Mouse (Mus musculus) ES-E14 (cell line): ENCODE results near the gene Sema3f.

ENCODE experiments used
- CHD2 ChIP-seq: IDR thresholded peaks from 2 replicates; pipeline ENCODE4 v1.6.1; 2014; ENCODE audit warnings: mild to moderate bottlenecking, low read depth, low read length, inconsistent platforms
- HCFC1 ChIP-seq: IDR thresholded peaks from 2 replicates; pipeline ENCODE4 v1.6.1; 2012; ENCODE audit warnings: low read length, inconsistent platforms, borderline replicate concordance; ENCODE audit not compliant: insufficient read depth
- MAFK ChIP-seq: IDR thresholded peaks from 2 replicates; pipeline ENCODE4 v1.6.1; 2014; ENCODE audit warnings: mild to moderate bottlenecking, low read depth, low read length, inconsistent platforms; ENCODE audit not compliant: insufficient read depth
- ZC3H11A ChIP-seq: IDR thresholded peaks from 2 replicates; pipeline ENCODE4 v1.6.1; 2012; ENCODE audit warnings: low read depth, mild to moderate bottlenecking, inconsistent platforms, low read length, borderline replicate concordance
- ZNF384 ChIP-seq: IDR thresholded peaks from 2 replicates; pipeline ENCODE4 v1.6.1; 2012; ENCODE audit warnings: low read depth, low read length, inconsistent platforms

- TF ChIP-seq MAFK: no peak
- no peak for TF ChIP-seq ZC3H11A
- no peak for TF ChIP-seq HCFC1
- no peak for TF ChIP-seq ZNF384
- TF ChIP-seq CHD2: no peak
Observed at GRCm38 (mm10) chr9:107723292-107723691, 13.0 kb upstream of the Sema3f start.
